Mouse (Mus musculus) kidney, postnatal 0 days (tissue): ENCODE results near the gene Pecam1. TPM values are rescaled to one million over a fixed set of nuclear protein-coding genes. Genes with fewer than 3 reads are reported as not detected.

Experiments used
- ATAC-seq: fragments of 200-750 bp; cut with Nextera tagmentation; replicated peaks from 2 replicates; pipeline ENCODE4 v1.8.0; 2017; ENCODE audit warnings: low read depth, moderate number of reproducible peaks, moderate TSS enrichment, moderate library complexity; ENCODE audit not compliant: low FRiP score
- DNase-seq: peaks from one replicate; pipeline ENCODE4 v3.0.0-alpha.2; 2016; ENCODE audit warnings: low spot score
- H3K27ac ChIP-seq: fragments of 300-500 bp; sonication (generic); 2 replicates; pipeline ENCODE4 v1.5.1; 2014; ENCODE audit warnings: mild to moderate bottlenecking
- H3K27me3 ChIP-seq: fragments of 300-500 bp; sonication (generic); 2 replicates; pipeline ENCODE4 v1.6.1; 2014; ENCODE audit warnings: low read length, mixed read lengths; ENCODE audit not compliant: insufficient read depth
- H3K36me3 ChIP-seq: fragments of 300-500 bp; sonication (generic); 2 replicates; pipeline ENCODE4 v1.6.1; 2014; ENCODE audit warnings: low read length, mixed read lengths; ENCODE audit not compliant: insufficient read depth
- H3K4me1 ChIP-seq: fragments of 300-500 bp; sonication (generic); replicated peaks from 2 replicates; pipeline ENCODE4 v1.6.1; 2014; ENCODE audit warnings: antibody characterized with exemption, low read length, mixed read lengths; ENCODE audit not compliant: insufficient read depth
- H3K4me2 ChIP-seq: fragments of 300-500 bp; sonication (generic); 2 replicates; pipeline ENCODE4 v1.6.1; 2014; ENCODE audit warnings: mild to moderate bottlenecking, low read length, moderate library complexity, mixed read lengths
- H3K4me3 ChIP-seq: fragments of 300-500 bp; sonication (generic); replicated peaks from 2 replicates; pipeline ENCODE4 v1.5.1; 2014; ENCODE audit warnings: low read depth, low read length
- H3K9ac ChIP-seq: fragments of 300-500 bp; sonication (generic); 2 replicates; pipeline ENCODE4 v1.6.1; 2014; ENCODE audit warnings: low read depth, low read length
- H3K9me3 ChIP-seq: fragments of 300-500 bp; sonication (generic); replicated peaks from 2 replicates; pipeline ENCODE4 v1.6.1; 2016; ENCODE audit warnings: low read length, inconsistent platforms, mixed read lengths
- CTCF ChIP-seq: IDR thresholded peaks from 2 replicates; pipeline ENCODE4 v1.5.1; 2016; ENCODE audit warnings: antibody characterized with exemption, low read depth, mild to moderate bottlenecking, moderate library complexity
- WGBS: fragments of 180-500 bp; shearing (Covaris S2); extraction: QIAGEN DNeasy Blood & Tissue Kit; methylation state at CpG from one replicate; pipeline ENCODE4 v1.1.7; 2014; 5-methylcytosine and 5-hydroxymethylcytosine counted together
- microRNA-seq: library from miRNA; unstranded; fragments of <30 nt; microRNA quantifications from one replicate; pipeline ENCODE4, GENCODE M21; 2016
- polyA plus RNA-seq: library from polyadenylated mRNA; unstranded; fragments of >200 nt; fragmentation: Nextera tagmentation; extraction: Ambion mirVana; gene quantifications from 2 replicates; pipeline ENCODE4 v1.2.1, GENCODE M21; 2015

Gene Pecam1
- polyA plus RNA-seq, 1 experiment from 2014 or later = 54.1 TPM

DNA sequence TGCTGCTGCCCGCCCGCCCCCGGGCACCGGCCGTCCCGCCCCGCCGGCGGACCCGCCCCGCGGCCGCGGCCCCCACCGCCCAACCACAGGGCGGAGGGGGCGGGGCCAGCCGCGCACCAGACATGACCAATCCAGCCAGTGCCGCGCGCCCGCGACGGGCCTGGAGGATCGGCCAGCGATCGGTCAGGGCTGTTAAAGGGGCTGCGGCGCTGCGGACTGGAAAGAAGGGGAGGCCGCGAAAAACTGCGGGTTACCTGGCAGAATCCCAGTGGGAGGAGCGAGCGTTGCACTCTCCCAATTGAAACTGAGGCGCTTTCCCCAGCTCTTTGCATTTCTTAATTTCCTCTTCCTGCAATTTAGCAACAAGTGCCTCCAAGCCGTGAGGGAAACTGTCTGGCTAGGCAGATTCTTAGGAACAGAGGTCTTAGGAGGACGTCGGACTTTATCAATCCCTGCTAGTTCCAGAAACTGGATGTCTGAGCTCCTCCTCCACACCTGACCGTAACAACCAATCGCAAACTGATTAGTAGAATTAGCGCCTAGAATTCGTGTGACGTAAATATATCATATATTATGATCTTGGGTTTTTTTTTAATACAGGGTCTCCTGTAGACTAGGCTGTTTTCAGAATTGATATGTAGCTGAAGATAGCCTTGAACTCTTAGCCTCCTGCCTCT is 137.3 kb downstream of the Pecam1 start, which contains the start of gene Tex2:
Gene Tex2 (minus strand): TSS at position 463 of the 677 bp plus-strand sequence.
- peak; percentile 98 for DNase-seq
- peak within 1 kb of the TSS; percentile 86 for H3K9ac ChIP-seq
- peak within 1 kb of the TSS; percentile 73 for H3K4me3 ChIP-seq
- no peaks in the 10 kb centered on the region for H3K27me3 ChIP-seq
- peak; percentile 8; the same call in 1 of the 2 replicates for TF ChIP-seq CTCF
- H3K9me3 ChIP-seq = no peaks in the 10 kb centered on the region
- H3K4me1 ChIP-seq = peaks cover 8% of the 10 kb centered on the region; the same call in 1 of the 2 replicates
- H3K36me3 ChIP-seq = no peaks in the 10 kb centered on the region
- H3K27ac ChIP-seq = peak within 1 kb of the TSS; percentile 85
- ATAC-seq = peak; percentile 98
- under 1% methylated on average over 43 of the region's 45 CpGs for WGBS
- H3K4me2 ChIP-seq = peak within 1 kb of the TSS; percentile 76

GRCm38 (mm10) chr11:106612209-106612960 is 138.0 kb downstream of the Pecam1 start:
- Histone ChIP-seq H3K36me3 (no peaks in the 10 kb centered on the region), H3K4me2 (peak overlapping the region; percentile 76), H3K27ac (peak overlapping the region; percentile 85), H3K9ac (peak overlapping the region; percentile 86), H3K27me3 (no peaks in the 10 kb centered on the region), H3K4me1 (peaks cover 8% of the 10 kb centered on the region; the same call in 1 of the 2 replicates), H3K9me3 (no peaks in the 10 kb centered on the region), H3K4me3 (peak overlapping the region; percentile 73)
- DNase-seq (peak; percentile 45), ATAC-seq (peak; percentile 71)
- under 1% methylated on average over 67 of the region's 67 CpGs for WGBS
- TF ChIP-seq CTCF = no peak

GRCm38 (mm10) chr11:106609731-106610130 is 140.7 kb downstream of the Pecam1 start:
- Histone ChIP-seq H3K36me3 (no peaks in the 10 kb centered on the region), H3K4me1 (peaks cover 8% of the 10 kb centered on the region; the same call in 1 of the 2 replicates), H3K4me3 (no peak overlapping the region), H3K27me3 (no peaks in the 10 kb centered on the region), H3K9ac (no peak overlapping the region), H3K9me3 (no peaks in the 10 kb centered on the region), H3K27ac (no peak overlapping the region), H3K4me2 (no peak overlapping the region)
- no peak for TF ChIP-seq CTCF
- 64% methylated on average over 8 of the region's 8 CpGs for WGBS
- ATAC-seq = no peak
- no peak for DNase-seq

- H3K9ac ChIP-seq = no peak overlapping the region
- H3K9me3 ChIP-seq = no peaks in the 10 kb centered on the region
- WGBS = 69% methylated on average over 6 of the region's 6 CpGs
- no peak for DNase-seq
- H3K27ac ChIP-seq = no peak overlapping the region
- no peak for TF ChIP-seq CTCF
- H3K36me3 ChIP-seq = no peaks in the 10 kb centered on the region
- H3K4me1 ChIP-seq = peaks cover 8% of the 10 kb centered on the region; the same call in 1 of the 2 replicates
- H3K4me3 ChIP-seq = no peak overlapping the region
- no peaks in the 10 kb centered on the region for H3K27me3 ChIP-seq
- no peak for ATAC-seq
- H3K4me2 ChIP-seq = no peak overlapping the region
These were observed 143.1 kb downstream of the Pecam1 start for GRCm38 (mm10) chr11:106607316-106607715.

DNA sequence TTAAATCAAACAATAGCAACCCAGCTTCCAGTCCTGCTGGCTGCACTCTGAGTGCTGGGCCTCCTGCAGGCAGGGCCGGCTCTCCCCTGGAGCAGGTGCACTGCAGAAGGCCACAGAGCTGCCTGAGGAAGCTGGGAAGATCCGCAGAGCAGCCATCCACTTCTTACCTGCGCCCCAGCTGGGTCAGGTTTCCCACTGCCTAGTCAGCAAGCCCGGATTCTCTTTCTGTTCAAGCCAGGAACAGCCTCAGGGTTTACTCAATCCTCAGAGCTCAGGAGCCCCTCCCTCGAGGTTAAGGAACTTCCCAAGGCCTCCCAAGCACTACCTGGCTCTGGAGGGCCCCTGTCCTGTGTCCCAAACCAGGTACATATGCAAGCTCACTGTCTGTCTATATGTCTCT is 144.4 kb downstream of the Pecam1 start:
- Histone ChIP-seq H3K4me1 (0 out of 2 replicates have a peak, but pooled peaks cover 3% of the 10 kb centered on the region), H3K9ac (no peak overlapping the region), H3K27ac (no peak overlapping the region), H3K36me3 (no peaks in the 10 kb centered on the region), H3K4me3 (no peak overlapping the region), H3K4me2 (no peak overlapping the region), H3K9me3 (no peaks in the 10 kb centered on the region), H3K27me3 (no peaks in the 10 kb centered on the region)
- ATAC-seq (no peak), DNase-seq (no peak)
- 50% methylated on average over 5 of the region's 5 CpGs for WGBS
- no peak for TF ChIP-seq CTCF

Small RNAs within 50 kb of the gene (microRNA-seq; reads per million reads assigned to microRNA genes)
- gene Gm25994 (not detected), gene Mir3064 (4.4 reads per million, percentile 12 among the genes with 10 or more reads in this experiment)

Other genes starting within 250 kb of the Pecam1 start
- gene Tex2, start 137.2 kb downstream of the Pecam1 start, polyA plus RNA-seq = 8.4 and 9.0 TPM in 2 replicates
- 0.78 and 0.89 TPM in 2 replicates for gene Milr1, start 598 bp upstream of the Pecam1 start, polyA plus RNA-seq
- 11.1 and 11.9 TPM in 2 replicates for gene Polg2, start 28.9 kb upstream of the Pecam1 start, polyA plus RNA-seq
- gene Ddx5, start 38.6 kb upstream of the Pecam1 start, polyA plus RNA-seq = 297 and 309 TPM in 2 replicates
- gene Cep95, start 38.6 kb upstream of the Pecam1 start, polyA plus RNA-seq = 12.7 and 13.8 TPM in 2 replicates
- gene Smurf2, start 170.1 kb upstream of the Pecam1 start, polyA plus RNA-seq = 11.2 and 12.3 TPM in 2 replicates
- gene Kpna2, start 248.9 kb upstream of the Pecam1 start, polyA plus RNA-seq = 157 and 170 TPM in 2 replicates